Mouse (Mus musculus) cerebellum, postnatal 14 days (tissue): Measurements from ENCODE around the gene Cep78.

Experiments
- DNase-seq, 2 experiments: peaks; one replicate each; pipeline ENCODE4 v3.0.0; 2021; ENCODE audit warnings: mixed read lengths in 2 of 2

The Cep78 gene

DNA sequence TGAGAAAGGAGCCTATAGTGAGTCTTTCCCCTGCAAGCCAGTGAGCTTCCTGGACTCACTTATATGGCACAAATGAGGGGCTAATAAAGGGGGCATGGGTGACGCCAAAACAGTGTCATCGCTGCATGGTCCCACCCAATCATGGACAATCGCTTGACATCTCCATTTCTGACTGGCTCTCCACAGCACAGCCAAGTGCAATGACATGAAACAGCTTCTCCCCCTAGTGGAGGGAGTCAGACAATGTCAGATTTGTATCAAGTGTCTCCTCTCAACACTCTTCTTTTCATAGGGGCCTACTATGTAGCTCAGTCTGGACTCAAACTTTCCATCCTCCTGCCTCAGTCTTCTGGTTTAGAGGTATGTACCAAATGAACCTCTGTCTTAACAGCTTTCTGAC is 19.7 kb downstream of the Cep78 start:
- DNase-seq: peak; percentile 53 to 57

DNA sequence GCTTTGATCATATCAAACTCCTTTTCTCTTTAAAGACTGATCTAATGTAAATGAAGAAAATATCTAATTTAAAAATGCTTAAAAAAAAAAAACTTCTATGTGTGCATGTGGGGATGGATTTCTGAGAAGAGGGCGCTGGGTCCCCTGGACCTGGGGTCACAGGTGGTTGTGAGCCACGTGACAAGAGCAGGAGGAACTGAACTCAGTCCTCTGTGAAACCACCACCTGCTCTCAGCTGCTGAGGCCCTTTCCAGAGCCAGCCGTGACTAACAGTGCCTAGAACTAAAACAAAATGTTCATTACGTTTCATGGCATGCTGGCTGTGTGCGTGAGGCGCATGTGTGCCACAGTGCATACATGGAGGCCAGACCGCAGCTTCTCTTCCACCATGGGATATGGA is 20.3 kb downstream of the Cep78 start:
- no peak for DNase-seq

GRCm38 (mm10) chr19:15963011-15963695 is 21.6 kb downstream of the Cep78 start:
- DNase-seq: peak in 1 of 2 experiments; percentile 14

- DNase-seq: no peak
Observed at GRCm38 (mm10) chr19:15962313-15962712, 22.5 kb downstream of the Cep78 start.

DNA sequence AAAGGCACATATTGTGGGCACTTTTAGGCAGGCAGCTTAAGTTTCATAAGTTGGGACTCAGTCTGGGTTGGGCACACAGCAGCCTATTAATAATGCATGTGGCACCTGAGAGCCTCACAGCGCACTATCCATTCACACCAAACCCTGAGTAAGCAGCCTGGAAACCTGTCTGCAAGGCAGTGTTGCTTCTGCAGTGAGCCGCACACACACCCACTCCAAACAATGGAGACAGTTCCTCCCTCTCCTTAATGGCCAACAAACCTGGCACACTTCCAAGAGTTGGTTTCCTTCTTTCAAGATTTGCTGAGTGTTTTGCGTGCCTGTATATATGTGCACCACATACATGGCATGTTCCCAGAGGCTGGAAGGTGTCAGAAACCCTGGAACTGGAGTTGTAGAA is 34.6 kb downstream of the Cep78 start:
- DNase-seq: no peak

DNA sequence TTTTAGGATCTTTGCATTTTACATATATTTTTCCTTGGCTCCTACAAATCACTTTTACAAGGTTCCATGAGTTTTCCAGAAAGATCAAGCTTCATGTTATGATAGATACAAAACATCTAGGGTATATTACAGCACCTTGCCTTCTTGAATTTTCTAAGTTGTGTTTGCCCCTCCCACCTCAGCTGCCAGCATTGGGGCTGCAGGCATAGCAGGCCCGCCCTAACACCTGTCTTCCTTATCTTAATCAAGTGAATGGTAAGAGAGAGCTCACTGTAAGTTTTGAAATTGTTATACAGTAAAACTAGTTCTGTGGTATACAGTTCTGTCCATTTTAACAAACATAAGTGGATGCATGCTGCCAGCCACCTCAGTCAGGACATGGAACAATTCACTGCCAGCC is 35.9 kb downstream of the Cep78 start:
- DNase-seq: no peak

DNA sequence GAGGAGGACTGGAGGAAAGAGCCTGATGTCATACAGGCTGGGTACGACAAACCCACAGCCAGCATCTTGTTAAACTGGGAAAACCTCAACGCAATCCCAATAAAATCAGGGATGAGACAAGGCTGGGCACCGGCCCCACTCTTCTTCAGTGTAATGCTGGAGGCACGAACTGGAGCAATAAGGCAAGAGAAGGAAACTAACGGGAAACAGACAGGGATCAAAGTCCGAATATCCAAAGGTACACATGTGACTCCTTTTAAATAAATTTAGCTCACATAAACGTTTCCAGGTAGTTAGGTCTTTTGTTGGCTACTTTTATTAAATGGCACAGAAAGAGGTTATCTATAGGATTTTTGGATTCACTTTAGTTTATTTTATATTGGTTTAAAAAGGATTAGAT is 36.4 kb downstream of the Cep78 start:
- no peak for DNase-seq

DNA sequence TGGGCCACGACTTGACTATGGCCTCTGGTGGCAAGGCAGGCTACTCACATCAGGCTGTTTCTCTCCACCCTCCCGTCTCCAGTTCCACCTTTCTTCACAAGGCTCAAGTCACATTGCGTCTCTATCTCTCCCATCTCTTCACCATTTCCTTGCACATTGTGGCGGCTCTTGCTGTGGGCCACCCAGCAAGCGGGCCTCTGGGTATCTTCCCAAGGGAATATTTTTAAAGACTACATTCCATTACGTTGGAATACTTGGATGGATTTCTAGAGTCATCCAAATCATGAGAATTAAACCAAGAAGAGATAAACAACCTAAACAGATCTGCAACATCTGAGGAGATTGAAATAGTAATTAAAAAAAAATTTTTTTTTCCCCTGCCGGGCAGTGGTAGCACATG is 37.6 kb downstream of the Cep78 start, which contains the start of gene Psat1:
Gene Psat1 (minus strand): TSS at position 101 of the 400 bp plus-strand sequence.
- no peak for DNase-seq

GRCm38 (mm10) chr19:15946663-15947062 is 38.1 kb downstream of the Cep78 start:
- no peak for DNase-seq

GRCm38 (mm10) chr19:15943117-15943423 is 41.7 kb downstream of the Cep78 start:
- no peak for DNase-seq

- no peak for DNase-seq
Observed at GRCm38 (mm10) chr19:15942421-15943116, 42.2 kb downstream of the Cep78 start.

DNA sequence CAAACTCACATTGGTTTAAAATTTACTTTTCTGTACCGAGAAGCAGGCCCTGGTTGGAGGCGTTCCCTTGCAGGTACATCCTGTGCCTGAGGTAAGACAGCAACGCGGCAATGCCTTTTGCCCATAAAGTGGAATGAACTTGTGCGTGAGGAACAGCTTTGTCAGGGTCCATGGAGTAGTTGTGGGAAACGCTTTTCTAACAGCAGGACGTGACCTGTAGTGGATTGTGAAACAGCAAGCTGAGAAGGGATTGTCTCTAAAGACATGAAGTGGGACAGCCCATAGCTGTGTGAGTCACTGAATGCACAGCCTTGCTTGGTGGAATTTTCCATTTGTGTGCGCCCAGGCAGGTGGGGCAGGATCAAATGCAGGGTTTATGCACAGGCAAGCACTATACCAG is 43.4 kb downstream of the Cep78 start:
- no peak for DNase-seq

DNA sequence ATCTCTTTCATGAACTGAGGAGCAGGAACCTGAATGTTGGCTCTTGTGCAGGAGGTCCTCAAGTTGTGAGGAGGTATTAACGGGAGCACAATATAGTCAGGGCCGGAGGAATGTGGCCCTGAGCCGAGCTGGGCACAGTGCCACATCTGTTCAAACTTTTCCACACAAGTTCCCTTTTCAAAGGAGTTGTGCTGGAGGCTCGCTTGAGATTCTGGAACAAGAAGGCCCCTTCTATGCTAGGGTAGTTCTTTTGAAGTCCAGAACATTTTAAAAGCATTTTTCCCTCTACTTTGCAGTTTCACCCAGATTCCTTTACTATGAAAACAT is 59.1 kb downstream of the Cep78 start:
- DNase-seq: peak; percentile 36 to 45

GRCm38 (mm10) chr19:15924866-15925718 is 59.7 kb downstream of the Cep78 start:
- peak; percentile 86 to 87 for DNase-seq

DNA sequence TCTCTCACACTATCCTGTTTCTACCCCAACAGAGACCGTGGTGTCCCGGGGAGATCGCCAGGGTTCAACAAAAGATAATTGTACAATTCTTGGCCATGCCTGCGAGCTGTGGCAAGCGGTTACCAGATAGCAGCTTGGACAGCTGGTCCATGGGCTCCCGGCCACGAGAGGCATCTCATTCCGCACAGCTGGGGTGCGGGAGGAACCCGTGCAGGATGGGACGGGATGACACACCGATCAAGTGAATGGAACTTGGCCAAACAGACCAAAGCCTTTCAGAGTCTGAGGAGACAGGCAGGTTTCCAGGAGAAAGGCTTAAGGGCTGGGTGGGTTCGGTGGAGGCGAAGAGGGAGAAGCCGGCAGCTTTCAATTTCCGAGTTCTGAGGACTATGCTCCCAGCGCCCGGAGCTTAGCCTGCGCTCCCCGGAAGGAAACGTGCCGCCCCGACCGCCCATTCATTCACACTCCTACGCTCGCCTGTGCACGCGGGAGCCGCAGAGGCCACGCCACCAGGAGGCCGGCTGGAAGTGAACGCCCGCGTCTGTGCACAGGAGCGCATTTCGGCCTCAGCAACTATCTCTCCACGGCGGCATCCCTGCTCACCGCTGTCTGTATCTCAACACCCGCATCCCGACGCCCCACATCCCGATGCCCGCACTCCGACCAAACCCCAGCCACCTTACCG is 60.5 kb downstream of the Cep78 start:
- peak; percentile 64 to 73 for DNase-seq

GRCm38 (mm10) chr19:15923426-15923825 is 61.4 kb downstream of the Cep78 start:
- DNase-seq: peak; percentile 17 to 20

- DNase-seq: no peak
Observed at GRCm38 (mm10) chr19:15919336-15919735, 65.5 kb downstream of the Cep78 start.

DNA sequence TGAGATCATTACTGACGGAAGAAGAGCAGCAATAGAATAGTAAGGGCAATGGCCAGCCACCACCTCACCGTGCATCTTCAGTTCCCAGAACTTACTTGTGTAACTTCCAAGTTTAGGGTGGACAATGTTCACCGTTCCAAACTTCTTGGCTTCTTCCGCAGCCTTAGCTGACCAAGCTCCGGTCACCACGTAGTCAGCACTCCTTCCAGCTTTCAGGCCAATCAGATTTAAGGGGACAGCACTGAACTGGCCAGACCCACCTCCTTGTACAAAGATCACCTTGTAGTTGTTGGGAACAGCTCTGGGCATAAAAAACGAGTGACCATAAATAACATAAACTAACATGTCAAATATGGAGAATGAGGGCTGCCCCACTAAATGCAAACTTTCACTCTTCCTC is 66.7 kb downstream of the Cep78 start:
- no peak for DNase-seq

DNA sequence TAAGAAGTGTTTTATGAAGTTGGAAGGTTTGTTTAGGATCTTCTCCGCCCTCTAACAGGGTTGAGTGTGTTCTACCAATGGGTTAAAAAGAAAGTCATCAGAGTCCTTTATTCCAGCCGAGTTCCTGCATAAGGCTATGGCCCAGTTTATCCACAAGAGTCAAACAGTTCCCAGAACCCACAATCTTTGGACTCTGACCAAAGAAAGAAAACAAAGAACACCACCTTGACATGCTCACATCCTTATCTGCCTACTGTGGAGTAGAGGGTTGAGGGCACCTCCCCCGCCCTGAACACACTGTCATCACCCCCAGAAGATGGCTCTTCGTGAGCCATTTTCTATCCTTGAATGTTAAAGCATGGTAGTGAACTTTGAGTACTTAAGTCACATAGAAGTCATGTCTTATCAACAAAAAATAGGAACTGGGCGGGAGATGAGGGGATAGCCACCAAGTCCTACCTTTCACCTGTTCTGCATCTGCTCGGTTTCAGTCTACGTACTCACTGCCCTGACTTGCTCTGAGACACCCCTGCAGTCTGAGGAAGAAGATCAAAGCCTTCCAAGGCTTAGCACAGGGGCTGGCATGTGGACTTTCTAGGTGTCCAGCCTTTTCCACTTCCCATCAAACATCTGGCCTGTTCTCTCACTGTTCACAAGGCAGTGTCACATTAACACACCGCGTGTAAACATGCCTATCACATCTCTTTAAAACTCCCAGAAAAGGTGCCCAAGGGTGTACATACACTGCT is 71.4 kb downstream of the Cep78 start:
- DNase-seq: no peak

DNA sequence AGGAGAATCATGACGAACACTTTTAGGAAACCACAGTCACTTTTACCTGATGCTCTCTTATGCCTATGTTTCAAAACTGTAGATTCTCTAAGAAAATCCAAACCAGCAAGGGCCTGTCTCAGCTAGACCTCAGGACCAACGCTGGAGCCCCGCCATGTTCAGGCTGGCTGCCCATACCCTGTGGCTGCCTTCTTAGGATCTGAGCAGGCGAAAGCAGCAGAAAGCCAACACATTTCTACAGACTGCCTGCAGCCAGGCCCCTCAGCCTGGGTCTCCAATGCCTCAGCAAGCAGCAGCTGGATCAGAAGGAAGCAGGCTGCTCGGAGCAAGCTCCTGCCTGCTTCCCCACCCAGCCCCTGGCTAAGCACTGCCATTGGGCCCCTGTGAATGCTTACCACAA is 73.3 kb downstream of the Cep78 start:
- peak; percentile 37 to 46 for DNase-seq

DNA sequence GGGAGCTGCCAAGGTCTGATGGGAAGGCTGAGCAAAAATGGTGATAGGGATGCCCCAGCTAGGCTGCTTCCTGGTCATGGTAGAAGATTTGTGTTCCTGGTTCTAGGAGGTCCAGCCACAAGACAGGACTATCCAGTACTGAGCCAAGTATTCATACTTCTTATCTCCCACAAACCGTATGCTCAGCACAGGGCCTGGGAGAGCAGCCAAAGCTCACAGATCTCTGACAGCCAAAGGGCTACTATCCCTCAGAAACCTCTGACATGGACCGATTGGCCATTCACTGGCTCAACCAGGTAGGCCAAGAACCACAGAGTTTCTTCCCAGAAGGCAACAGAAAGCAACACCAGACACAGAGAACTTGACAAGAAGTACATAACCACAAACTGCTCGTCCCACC is 73.8 kb downstream of the Cep78 start:
- peak; percentile 21 to 28 for DNase-seq

- DNase-seq: no peak
Observed at GRCm38 (mm10) chr19:15910488-15910887, 74.3 kb downstream of the Cep78 start.

- DNase-seq: peak; percentile 45 to 48
Observed at GRCm38 (mm10) chr19:15908016-15908415, 76.8 kb downstream of the Cep78 start.
